Comparison of ENCODE assay signal across 9 mouse cellular contexts in the genomic region with DNA sequence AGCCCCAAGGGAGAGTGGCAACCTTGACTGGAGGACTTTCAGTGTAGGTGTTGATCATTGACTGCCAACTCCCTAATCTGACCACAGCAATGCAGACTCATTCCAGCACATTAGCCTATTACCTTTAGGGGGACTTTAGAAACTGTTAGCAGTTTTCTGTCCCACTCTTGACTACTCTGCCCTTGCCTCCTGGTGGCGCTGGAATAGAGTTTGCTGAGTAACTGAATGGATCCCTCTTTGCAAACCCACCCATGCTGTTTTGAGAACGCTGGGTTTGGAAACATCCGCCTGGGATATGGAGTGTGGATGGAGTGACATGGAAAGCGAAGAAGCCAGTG. TPM values are rescaled to one million over a fixed set of nuclear protein-coding genes. Genes with fewer than 3 reads are reported as not detected.
DNase-seq lines count a peak whose midpoint lies in the region; ATAC-seq and TF ChIP-seq lines count a peak whose summit lies in the region.
"Had no signal": no experiment of that assay in that cellular context is flagged by ENCODE, and none has a peak within 500 bp of the region (broad histone marks: within the 10 kb centered on the region; RNA-seq: fewer than 3 reads in every experiment).

No protein-coding gene starts in this region.

- WGBS in intestine, embryonic 15.5 days: 47% methylated on average over 4 of the region's 4 CpGs
- WGBS in neural tube, embryonic 13.5 days: 53% methylated on average over 4 of the region's 4 CpGs

- TF ChIP-seq CTCF in left cerebral cortex, adult 2 months (IDR thresholded peaks at IDR 0.05): no peak
- TF ChIP-seq CTCF in embryonic fibroblast, embryonic 13.5 days (IDR thresholded peaks at IDR 0.05; ENCODE audit: borderline replicate concordance, insufficient read depth, low read length): no peak

- peak overlapping the region; percentile 56 for H3K27ac ChIP-seq in left cerebral cortex, adult 2 months
- no peak overlapping the region for H3K27ac ChIP-seq in embryonic fibroblast, embryonic 13.5 days (ENCODE audit: insufficient read depth, low read length)
- no peak overlapping the region for H3K27ac ChIP-seq in intestine, embryonic 15.5 days
- no peak overlapping the region for H3K27ac ChIP-seq in neural tube, embryonic 13.5 days (replicated peaks)

- H3K4me1 ChIP-seq in embryonic fibroblast, embryonic 13.5 days (ENCODE audit: control insufficient read depth, insufficient read depth, low read length): no peaks in the 10 kb centered on the region
- peaks cover 3% of the 10 kb centered on the region; the same call in 1 of the 2 replicates for H3K4me1 ChIP-seq in intestine, embryonic 15.5 days (replicated peaks)
- peaks cover 13% of the 10 kb centered on the region for H3K4me1 ChIP-seq in neural tube, embryonic 13.5 days (replicated peaks)

- no peak overlapping the region for H3K9ac ChIP-seq in intestine, embryonic 15.5 days
- H3K9ac ChIP-seq in neural tube, embryonic 13.5 days: peak overlapping the region; percentile 77; the same call in 1 of the 2 replicates

- H3K4me3 ChIP-seq in left cerebral cortex, adult 2 months: peak overlapping the region; percentile 60
- H3K4me3 ChIP-seq in embryonic fibroblast, embryonic 13.5 days (ENCODE audit: insufficient read depth, low read length): peak overlapping the region; percentile 33
- peak overlapping the region; percentile 50 for H3K4me3 ChIP-seq in intestine, embryonic 15.5 days (replicated peaks)
- peak overlapping the region; percentile 59 for H3K4me3 ChIP-seq in neural tube, embryonic 13.5 days

- 0 out of 2 replicates have a peak, but pooled peaks have one; percentile 4 for ATAC-seq in intestine, embryonic 15.5 days
- peak; percentile 17; the same call in 1 of the 2 replicates for ATAC-seq in neural tube, embryonic 13.5 days (ENCODE audit: low read depth)
- ATAC-seq: activated CD4-positive, CD25-positive, alpha-beta regulatory T cell, adult 4 months had no signal

- intact Hi-C loops in left cerebral cortex, adult 2 months (cut with DNase I): no loop called here
- intact Hi-C loops in left cerebral cortex, postnatal 14 days (cut with DNase I): no loop called here

- DNase-seq in left cerebral cortex, adult 2 months (ENCODE audit: extremely low spot score in 1 of 2, low spot score in 2 of 2): no peak
- no peak for DNase-seq in left cerebral cortex, adult 8-10 months (ENCODE audit: low spot score in 2 of 2)
- DNase-seq in layer of hippocampus, adult 18-20 months (ENCODE audit: low spot score in 2 of 2): no peak
- no peak for DNase-seq in left cerebral cortex, postnatal 14 days (ENCODE audit: low spot score in 2 of 2)
- DNase-seq in kidney, adult 9 months: no peak

- peaks cover 26% of the 10 kb centered on the region for H3K27me3 ChIP-seq in intestine, embryonic 15.5 days (replicated peaks)
- peaks cover 43% of the 10 kb centered on the region for H3K27me3 ChIP-seq in neural tube, embryonic 13.5 days

- no peak for TF ChIP-seq POLR2A in embryonic fibroblast, embryonic 13.5 days (IDR thresholded peaks at IDR 0.05; ENCODE audit: low read depth, low read length)

- H3K9me3 ChIP-seq in intestine, embryonic 15.5 days: no peaks in the 10 kb centered on the region
- H3K9me3 ChIP-seq in neural tube, embryonic 13.5 days: no peaks in the 10 kb centered on the region

- H3K4me2 ChIP-seq in intestine, embryonic 15.5 days (replicated peaks): peak overlapping the region; percentile 97
- peak overlapping the region; percentile 94 for H3K4me2 ChIP-seq in neural tube, embryonic 13.5 days

- no peaks in the 10 kb centered on the region for H3K36me3 ChIP-seq in intestine, embryonic 15.5 days
- no peaks in the 10 kb centered on the region for H3K36me3 ChIP-seq in neural tube, embryonic 13.5 days

RNA-seq across cellular contexts. Expression of a gene that starts 0.6 kb away (rescaled TPM):
- total RNA-seq in left cerebral cortex, adult 2 months (2021): 10 to 100 TPM; 19.9 to 23.4 TPM
- total RNA-seq in left cerebral cortex, adult 8-10 months (2022): 10 to 100 TPM; 24.2 to 27.0 (median 25.0) TPM
- 0.67 TPM in 1 of 2 replicates, not detected in the other for polyA plus RNA-seq in embryonic fibroblast, embryonic 13.5 days (2011; ENCODE audit: insufficient read length, low read depth, missing spikeins)
- polyA plus RNA-seq in intestine, embryonic 15.5 days (2015; fragmentation: Nextera tagmentation; extraction: Ambion mirVana): 0.47 and 0.48 TPM in 2 replicates
- 7.0 and 8.5 TPM in 2 replicates for polyA plus RNA-seq in neural tube, embryonic 13.5 days (2015; fragmentation: Nextera tagmentation; extraction: Ambion mirVana)
- 10 to 100 TPM; 17.6 to 19.2 TPM for total RNA-seq in layer of hippocampus, adult 18-20 months (2021)
- 10 to 100 TPM; 18.7 to 23.1 TPM for total RNA-seq in left cerebral cortex, postnatal 14 days (2021)
- polyA plus RNA-seq: activated CD4-positive, CD25-positive, alpha-beta regulatory T cell, adult 4 months had no signal
